Mouse (Mus musculus) lung, postnatal 25 days (tissue): ENCODE measurements around the gene Carmil1.
"Not testable (repeated sequence)": the region's sequence is repeated elsewhere in the genome, so short reads cannot be mapped to it uniquely, and the experiment has no call there.

Experiments
- DNase-seq: peaks from one replicate; pipeline ENCODE4 v3.0.0; 2022; ENCODE audit warnings: low spot score

The Carmil1 gene

GRCm38 (mm10) chr13:24152610-24153009 lies 128.0 kb downstream of the Carmil1 start:
- peak; percentile 38 for DNase-seq

GRCm38 (mm10) chr13:24151335-24151734 lies 129.3 kb downstream of the Carmil1 start:
- no peak for DNase-seq

- peak; percentile 18 for DNase-seq
Measured at GRCm38 (mm10) chr13:24148549-24148948, 132.0 kb downstream of the Carmil1 start.

- DNase-seq = no peak
Measured at GRCm38 (mm10) chr13:24147006-24147405, 133.6 kb downstream of the Carmil1 start.

GRCm38 (mm10) chr13:24146541-24146940 lies 134.1 kb downstream of the Carmil1 start:
- no peak for DNase-seq

- DNase-seq = no peak
Measured at GRCm38 (mm10) chr13:24144858-24145257, 135.7 kb downstream of the Carmil1 start.

GRCm38 (mm10) chr13:24144141-24144540 lies 136.5 kb downstream of the Carmil1 start:
- DNase-seq = peak; percentile 67

GRCm38 (mm10) chr13:24136836-24137235 lies 143.8 kb downstream of the Carmil1 start:
- no peak for DNase-seq

GRCm38 (mm10) chr13:24135282-24136230 lies 145.0 kb downstream of the Carmil1 start:
- DNase-seq = no peak

- DNase-seq = no peak
Measured at GRCm38 (mm10) chr13:24132866-24133265, 147.7 kb downstream of the Carmil1 start.

- no peak for DNase-seq
Measured at GRCm38 (mm10) chr13:24131319-24131718, 149.3 kb downstream of the Carmil1 start.

GRCm38 (mm10) chr13:24130741-24131140 lies 149.9 kb downstream of the Carmil1 start:
- DNase-seq = no peak

- no peak for DNase-seq
Measured at GRCm38 (mm10) chr13:24128731-24129130, 151.9 kb downstream of the Carmil1 start.

- no peak for DNase-seq
Measured at GRCm38 (mm10) chr13:24125865-24126264, 154.7 kb downstream of the Carmil1 start.

GRCm38 (mm10) chr13:24117181-24117812 lies 163.3 kb downstream of the Carmil1 start:
- no peak for DNase-seq

- DNase-seq = peak; percentile 86
Measured at GRCm38 (mm10) chr13:24112689-24113348, 167.8 kb downstream of the Carmil1 start.

GRCm38 (mm10) chr13:24110329-24110728 lies 170.3 kb downstream of the Carmil1 start:
- no peak for DNase-seq

- DNase-seq = peak; percentile 36
Measured at GRCm38 (mm10) chr13:24108282-24108681, 172.3 kb downstream of the Carmil1 start.

GRCm38 (mm10) chr13:24107058-24107457 lies 173.5 kb downstream of the Carmil1 start:
- no peak for DNase-seq

GRCm38 (mm10) chr13:24105838-24106237 lies 174.8 kb downstream of the Carmil1 start:
- no peak for DNase-seq

- no peak for DNase-seq
Measured at GRCm38 (mm10) chr13:24105340-24105669, 175.3 kb downstream of the Carmil1 start.

- DNase-seq = not testable (repeated sequence)
Measured at GRCm38 (mm10) chr13:24104611-24105339, 175.8 kb downstream of the Carmil1 start.
